Mouse (Mus musculus) MEL (cell line): ENCODE results near the gene Daam2. TPM values are rescaled to one million over a fixed set of nuclear protein-coding genes. Genes with fewer than 3 reads are reported as not detected.

Source experiments
- DNase-seq: peaks from one replicate; pipeline ENCODE4 v3.0.0; 2011; ENCODE audit warnings: low read depth, low spot score
- H3K27ac ChIP-seq: 2 replicates; pipeline ENCODE4 v1.5.1; 2012; ENCODE audit warnings: low read depth, mild to moderate bottlenecking, control low read depth, low read length, moderate library complexity; ENCODE audit not compliant: control insufficient read depth
- H3K27me3 ChIP-seq, 2 experiments: fragments of 150-350 bp in 1 of 2; sonication (generic) in 1 of 2; 2 replicates each; pipeline ENCODE4 v1.6.1; 2012; ENCODE audit warnings: low read length in 2 of 2, mild to moderate bottlenecking in 2 of 2, improper control_type of control experiment in 1 of 2, moderate library complexity in 1 of 2; ENCODE audit not compliant: insufficient read depth in 2 of 2, control insufficient read depth in 1 of 2
- H3K36me3 ChIP-seq, 2 experiments: 2 replicates each; pipeline ENCODE4 v1.6.1; 2012 to 2014; ENCODE audit warnings: low read length in 2 of 2, improper control_type of control experiment in 1 of 2, inconsistent platforms in 1 of 2, mild to moderate bottlenecking in 1 of 2; ENCODE audit not compliant: insufficient read depth in 2 of 2, control insufficient read depth in 1 of 2
- H3K4me1 ChIP-seq, 2 experiments: fragments of 150-350 bp in 1 of 2; sonication (generic) in 1 of 2; 2 replicates each; pipeline ENCODE4 v1.6.1; 2012; ENCODE audit warnings: low read length in 2 of 2, improper control_type of control experiment in 1 of 2, mild to moderate bottlenecking in 1 of 2; ENCODE audit not compliant: insufficient read depth in 2 of 2, control insufficient read depth in 1 of 2
- H3K4me3 ChIP-seq, 2 experiments: fragments of 150-350 bp in 1 of 2; sonication (generic) in 1 of 2; 2 replicates each; pipeline ENCODE4 v1.5.1; 2012; ENCODE audit warnings: low read depth in 2 of 2, low read length in 2 of 2, mild to moderate bottlenecking in 2 of 2, moderate library complexity in 2 of 2, control low read depth in 1 of 2, improper control_type of control experiment in 1 of 2; ENCODE audit not compliant: control insufficient read depth in 1 of 2, insufficient read depth in 1 of 2
- H3K79me2 ChIP-seq: 2 replicates; pipeline ENCODE4 v1.6.1; 2012; ENCODE audit warnings: mild to moderate bottlenecking, low read length, moderate library complexity; ENCODE audit not compliant: control insufficient read depth, poor library complexity, insufficient read depth
- H3K9ac ChIP-seq: 2 replicates; pipeline ENCODE4 v1.6.1; 2012; ENCODE audit warnings: low read depth, mild to moderate bottlenecking, control low read depth, low read length, moderate library complexity; ENCODE audit not compliant: control insufficient read depth, poor library complexity, severe bottlenecking
- H3K9me3 ChIP-seq: fragments of 150-350 bp; sonication (generic); replicated peaks from 2 replicates; pipeline ENCODE4 v1.6.1; 2012; ENCODE audit warnings: mild to moderate bottlenecking, low read length, improper control_type of control experiment, moderate library complexity; ENCODE audit not compliant: insufficient read depth
- E2F4 ChIP-seq: IDR thresholded peaks from 2 replicates; pipeline ENCODE4 v1.6.1; 2011; ENCODE audit warnings: low read depth, low read length, improper control_type of control experiment, borderline replicate concordance
- ELF1 ChIP-seq: IDR thresholded peaks from 2 replicates; pipeline ENCODE4 v1.6.1; 2014; ENCODE audit warnings: low read depth, mild to moderate bottlenecking, inconsistent platforms, low read length, improper control_type of control experiment, moderate library complexity
- ETS1 ChIP-seq: IDR thresholded peaks from 2 replicates; pipeline ENCODE4 v1.6.1; 2012; ENCODE audit warnings: low read depth, mild to moderate bottlenecking, inconsistent platforms, low read length, improper control_type of control experiment, moderate library complexity
- GATA1 ChIP-seq: IDR thresholded peaks from 2 replicates; pipeline ENCODE4 v1.6.1; 2011; ENCODE audit warnings: low read depth, low read length, improper control_type of control experiment
- HCFC1 ChIP-seq: IDR thresholded peaks from 2 replicates; pipeline ENCODE4 v1.6.1; 2012; ENCODE audit warnings: low read depth, mild to moderate bottlenecking, inconsistent platforms, low read length, improper control_type of control experiment, moderate library complexity
- JUND ChIP-seq: IDR thresholded peaks from 2 replicates; pipeline ENCODE4 v1.6.1; 2011; ENCODE audit warnings: low read depth, mild to moderate bottlenecking, improper control_type of control experiment, low read length
- KAT2A ChIP-seq: conservative IDR thresholded peaks from 2 replicates; pipeline ENCODE4 v1.6.1; 2012; ENCODE audit warnings: low read depth, low read length, improper control_type of control experiment, inconsistent platforms
- MAX ChIP-seq: IDR thresholded peaks from 2 replicates; pipeline ENCODE4 v1.6.1; 2011; ENCODE audit warnings: low read length, improper control_type of control experiment
- MEF2A ChIP-seq: IDR thresholded peaks from 2 replicates; pipeline ENCODE4 v1.6.1; 2014; ENCODE audit warnings: low read depth, mild to moderate bottlenecking, inconsistent platforms, low read length, improper control_type of control experiment; ENCODE audit not compliant: poor library complexity, insufficient replicate concordance, severe bottlenecking; ENCODE audit errors: extremely low read depth
- MXI1 ChIP-seq: IDR thresholded peaks from 2 replicates; pipeline ENCODE4 v1.6.1; 2011; ENCODE audit warnings: mild to moderate bottlenecking, low read depth, low read length, improper control_type of control experiment
- MYB ChIP-seq: IDR thresholded peaks from 2 replicates; pipeline ENCODE4 v1.6.1; 2011; ENCODE audit warnings: mild to moderate bottlenecking, low read depth, low read length, improper control_type of control experiment
- MYC ChIP-seq: IDR thresholded peaks from 2 replicates; pipeline ENCODE4 v1.6.1; 2011; ENCODE audit warnings: low read depth, mild to moderate bottlenecking, low read length, improper control_type of control experiment, moderate library complexity
- NELFE ChIP-seq: IDR thresholded peaks from 2 replicates; pipeline ENCODE4 v1.6.1; 2011; ENCODE audit warnings: low read depth, low read length, improper control_type of control experiment
- POLR2A ChIP-seq, 2 experiments: IDR thresholded peaks; 2 replicates each; pipeline ENCODE4 v1.6.1; 2011 to 2012; ENCODE audit warnings: low read length in 2 of 2, mild to moderate bottlenecking in 2 of 2, control low read depth in 1 of 2, improper control_type of control experiment in 1 of 2, low read depth in 1 of 2, moderate library complexity in 1 of 2; ENCODE audit not compliant: control insufficient read depth in 1 of 2, insufficient read depth in 1 of 2, poor library complexity in 1 of 2
- POLR2AphosphoS2 ChIP-seq: IDR thresholded peaks from 2 replicates; pipeline ENCODE4 v1.6.1; 2011; ENCODE audit warnings: low read length, improper control_type of control experiment
- POLR2AphosphoS5 ChIP-seq: IDR thresholded peaks from 2 replicates; pipeline ENCODE4 v1.6.1; 2012; ENCODE audit warnings: low read depth, borderline replicate concordance, mild to moderate bottlenecking, inconsistent platforms, low read length, moderate library complexity, mixed read lengths
- RCOR1 ChIP-seq: IDR thresholded peaks from 2 replicates; pipeline ENCODE4 v1.6.1; 2012; ENCODE audit warnings: low read depth, mild to moderate bottlenecking, inconsistent platforms, low read length, improper control_type of control experiment
- SIN3A ChIP-seq: IDR thresholded peaks from 2 replicates; pipeline ENCODE4 v1.6.1; 2012; ENCODE audit warnings: low read length, improper control_type of control experiment, inconsistent platforms
- SMC3 ChIP-seq: IDR thresholded peaks from 2 replicates; pipeline ENCODE4 v1.6.1; 2011; ENCODE audit warnings: low read depth, low read length, improper control_type of control experiment
- TBP ChIP-seq: IDR thresholded peaks from 2 replicates; pipeline ENCODE4 v1.8.0; 2011; ENCODE audit warnings: low read depth, low read length, improper control_type of control experiment
- TCF12 ChIP-seq: IDR thresholded peaks from 2 replicates; pipeline ENCODE4 v1.6.1; 2014; ENCODE audit warnings: low read depth, mild to moderate bottlenecking, inconsistent platforms, low read length, improper control_type of control experiment, moderate library complexity
- ZC3H11A ChIP-seq: IDR thresholded peaks from 2 replicates; pipeline ENCODE4 v1.6.1; 2012; ENCODE audit warnings: low read depth, mild to moderate bottlenecking, inconsistent platforms, low read length, improper control_type of control experiment
- ZKSCAN1 ChIP-seq: IDR thresholded peaks from 2 replicates; pipeline ENCODE4 v1.6.1; 2012; ENCODE audit warnings: low read depth, mild to moderate bottlenecking, inconsistent platforms, low read length, improper control_type of control experiment, moderate library complexity
- ZMIZ1 ChIP-seq: IDR thresholded peaks from 2 replicates; pipeline ENCODE4 v1.6.1; 2012; ENCODE audit warnings: low read depth, mild to moderate bottlenecking, inconsistent platforms, low read length, improper control_type of control experiment, moderate library complexity
- polyA plus RNA-seq, 2 experiments: library from polyadenylated mRNA; stranded (reverse) in 1 of 2; unstranded in 1 of 2; fragments of >175 nt in 1 of 2; fragments of >200 nt in 1 of 2; gene quantifications; 2 replicates each; pipeline versions ENCODE4 v1.2.1 to v1.2.4; 2012; ENCODE audit warnings: low replicate concordance in 2 of 2, low read depth in 1 of 2; ENCODE audit not compliant: insufficient read length in 2 of 2, insufficient read depth in 1 of 2, missing spikeins in 1 of 2
- total RNA-seq: library from RNA; depleted of rRNA; stranded (reverse); fragments of 300-350 nt; gene quantifications from 2 replicates; pipeline ENCODE4 v1.2.3, GENCODE M21; 2012

Daam2 gene
- total and polyA plus RNA-seq, 3 experiments, result 0.04 to 0.28 TPM; not detected in 1

GRCm38 (mm10) chr17:49534267-49534719, 29.9 kb downstream of the Daam2 start:
- no peak for DNase-seq
- Histone ChIP-seq H3K27ac (no peak overlapping the region), H3K4me1 (no peaks in the 10 kb centered on the region), H3K4me3 (no peak overlapping the region), H3K36me3 (no peaks in the 10 kb centered on the region), H3K9ac (no peak overlapping the region), H3K79me2 (no peaks in the 10 kb centered on the region), H3K9me3 (no peaks in the 10 kb centered on the region), H3K27me3 (no peaks in the 10 kb centered on the region)
- TF ChIP-seq ZKSCAN1 (no peak), GATA1 (no peak), TBP (no peak), POLR2AphosphoS2 (no peak), RCOR1 (no peak), HCFC1 (no peak), TCF12 (no peak), ETS1 (no peak), KAT2A (no peak), POLR2A (IDR thresholded peaks at IDR 0.05; ENCODE audit: control insufficient read depth in 1 of 2, insufficient read depth in 1 of 2, low read depth in 1 of 2, low read length in 2 of 2, poor library complexity in 1 of 2) (no peak), MYC (no peak), E2F4 (no peak), MEF2A (no peak), MAX (no peak), SMC3 (no peak), SIN3A (no peak), POLR2AphosphoS5 (no peak)

DNA sequence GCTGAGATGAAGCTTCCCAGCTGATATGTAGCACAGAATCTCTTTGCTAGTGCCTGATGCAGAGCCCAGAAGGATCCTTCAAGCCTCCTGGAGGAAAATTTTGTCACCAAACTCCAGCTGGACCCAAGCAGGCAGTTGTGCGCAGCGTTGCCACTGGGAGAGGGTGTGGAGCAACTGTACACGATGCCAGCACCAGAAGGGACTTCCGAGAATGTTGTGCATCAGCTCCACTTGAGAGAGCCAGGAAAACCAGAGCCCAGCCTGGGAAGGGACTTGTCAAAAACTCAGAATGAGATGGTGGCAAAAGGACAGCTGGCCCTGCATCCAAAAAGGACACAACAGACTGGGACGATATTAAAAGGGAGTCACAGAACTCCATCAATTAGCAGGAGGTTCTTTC, 32.5 kb downstream of the Daam2 start:
- Histone ChIP-seq H3K9me3 (no peaks in the 10 kb centered on the region), H3K36me3 (no peaks in the 10 kb centered on the region), H3K4me3 (no peak overlapping the region), H3K9ac (no peak overlapping the region), H3K4me1 (no peaks in the 10 kb centered on the region), H3K27me3 (no peaks in the 10 kb centered on the region), H3K79me2 (no peaks in the 10 kb centered on the region), H3K27ac (no peak overlapping the region)
- TF ChIP-seq ELF1 (no peak), HCFC1 (no peak), ZMIZ1 (no peak), KAT2A (no peak), MYB (no peak), TBP (no peak), MXI1 (no peak), JUND (no peak), POLR2AphosphoS5 (no peak), RCOR1 (no peak), MYC (no peak), ZC3H11A (no peak), ZKSCAN1 (no peak), NELFE (no peak)
- no peak for DNase-seq
